Mouse (Mus musculus): ENCODE results near the gene Plxnc1.

Plxnc1 gene

GRCm38 (mm10) chr10:94866995-94867856, 77.4 kb downstream of the Plxnc1 start:
- DNase-seq (ENCODE audit: low spot score in 2 of 2) = no peak

GRCm38 (mm10) chr10:94865206-94865605, 79.4 kb downstream of the Plxnc1 start:
- no peak for DNase-seq (ENCODE audit: low spot score in 2 of 2)

DNA sequence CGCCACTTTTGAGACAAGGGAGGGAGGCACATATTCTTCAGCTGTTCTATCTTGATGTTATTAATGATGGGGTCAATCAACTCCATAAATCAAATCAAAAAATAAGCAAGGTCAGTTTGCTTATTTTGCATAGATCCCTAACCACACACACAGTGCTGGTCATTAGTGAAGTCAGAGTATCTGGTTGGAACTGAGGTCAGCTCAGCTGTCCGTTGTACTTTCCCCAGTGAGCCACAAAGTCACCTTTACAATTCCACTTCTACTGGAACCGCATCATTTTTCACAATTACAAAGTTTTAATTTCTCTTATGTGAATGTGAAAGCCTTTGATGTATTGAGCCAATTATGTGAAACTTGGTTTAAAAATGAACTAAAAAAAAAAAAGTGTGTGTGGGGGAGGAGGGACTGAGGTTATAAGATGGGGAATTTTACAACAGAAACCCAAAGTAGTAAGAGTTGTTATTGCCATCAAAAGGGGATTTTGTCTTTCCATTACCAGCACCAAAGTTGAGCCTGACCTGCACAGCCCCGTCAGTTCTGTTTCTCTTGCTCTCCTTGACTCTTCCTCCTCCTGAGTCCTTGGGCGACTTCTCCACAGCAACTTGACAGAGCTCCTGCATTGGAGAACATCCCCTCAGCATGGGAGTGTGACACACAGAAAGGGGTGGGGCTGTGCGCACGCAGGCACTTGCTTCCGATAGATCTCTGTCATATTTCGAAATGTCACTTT, 80.3 kb downstream of the Plxnc1 start:
- no peak for DNase-seq (ENCODE audit: low spot score in 2 of 2)

DNA sequence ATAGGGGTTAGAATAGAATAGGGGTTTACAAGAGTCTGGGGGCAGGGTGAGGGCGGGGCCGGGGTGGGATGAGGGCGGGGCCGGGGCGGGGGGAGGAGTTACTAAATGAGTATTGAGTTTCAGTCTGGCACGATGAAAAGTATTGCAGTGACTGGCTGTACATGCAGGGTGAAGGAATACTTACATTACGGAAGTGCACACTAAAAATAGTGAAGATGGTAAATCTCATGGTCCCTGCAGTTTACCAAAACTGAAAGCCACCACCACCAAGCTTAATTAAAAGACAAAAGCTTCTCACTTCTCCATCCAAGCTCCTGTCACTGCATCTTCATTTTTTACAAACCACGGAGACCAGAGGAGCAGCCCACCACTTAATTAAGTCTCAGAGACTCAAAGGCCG, 81.4 kb downstream of the Plxnc1 start:
- no peak for DNase-seq (ENCODE audit: low spot score in 2 of 2)

DNA sequence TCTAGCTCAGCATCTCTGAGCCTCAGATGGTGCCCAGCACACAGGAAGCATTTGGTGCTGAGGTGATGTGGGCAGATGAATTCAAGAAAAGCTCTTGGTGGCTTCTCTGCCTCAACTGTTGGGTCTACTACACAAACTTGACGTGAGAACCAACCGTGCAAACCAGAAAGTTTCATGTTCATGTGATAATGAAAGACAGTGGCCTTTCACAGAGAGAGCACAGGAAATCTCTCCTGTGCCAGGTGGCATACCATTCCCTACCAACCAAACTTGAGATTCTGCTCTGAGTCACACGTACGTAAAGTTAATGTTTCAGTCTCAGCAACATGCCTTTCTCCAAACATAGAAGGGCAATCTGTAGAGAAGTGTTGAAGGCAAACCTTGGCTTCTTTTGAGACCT, 83.8 kb downstream of the Plxnc1 start:
- DNase-seq (ENCODE audit: low spot score in 2 of 2) = no peak

DNA sequence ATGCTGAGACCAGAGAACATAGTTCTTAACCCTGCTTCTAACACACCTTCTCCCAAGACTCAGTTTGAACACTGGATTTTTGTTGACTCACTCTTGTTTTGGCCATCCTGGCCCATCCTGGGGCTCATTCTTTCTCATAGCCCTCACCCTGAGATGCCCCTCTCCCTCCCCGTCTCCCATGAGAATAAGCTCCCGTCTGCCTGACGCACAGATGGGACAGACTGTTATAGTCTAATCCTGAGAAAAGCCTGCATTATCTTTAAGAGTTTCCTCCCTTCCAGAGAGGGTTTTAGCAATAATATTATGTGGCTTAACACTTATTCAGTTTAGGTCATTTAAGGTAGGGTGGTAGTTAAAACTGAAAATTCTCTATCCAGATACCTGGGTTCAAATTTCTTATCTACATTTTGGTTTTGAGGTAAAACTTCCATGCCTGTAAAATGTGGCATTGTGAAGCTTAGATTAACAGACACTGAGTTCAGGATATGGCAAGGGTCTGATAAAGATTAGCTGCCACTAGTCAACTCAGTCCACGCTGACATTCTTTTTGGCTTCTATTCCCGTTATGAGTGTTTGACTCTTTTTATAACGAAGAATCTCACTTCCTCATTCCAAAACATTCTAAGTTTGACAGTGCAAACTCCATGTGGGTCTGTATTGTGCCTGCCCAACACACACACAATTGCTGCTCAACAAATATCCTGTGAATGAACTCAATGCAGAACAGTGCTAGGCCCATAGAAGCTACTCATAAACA, 86.2 kb downstream of the Plxnc1 start:
- no peak for DNase-seq (ENCODE audit: low spot score in 2 of 2)

GRCm38 (mm10) chr10:94850565-94850964, 94.1 kb downstream of the Plxnc1 start:
- DNase-seq (ENCODE audit: low spot score in 2 of 2) = no peak

- no peak for DNase-seq (ENCODE audit: low spot score in 2 of 2)
Observed at GRCm38 (mm10) chr10:94849930-94850329, 94.7 kb downstream of the Plxnc1 start.

GRCm38 (mm10) chr10:94849360-94849759, 95.3 kb downstream of the Plxnc1 start:
- DNase-seq (ENCODE audit: low spot score in 2 of 2) = no peak

DNA sequence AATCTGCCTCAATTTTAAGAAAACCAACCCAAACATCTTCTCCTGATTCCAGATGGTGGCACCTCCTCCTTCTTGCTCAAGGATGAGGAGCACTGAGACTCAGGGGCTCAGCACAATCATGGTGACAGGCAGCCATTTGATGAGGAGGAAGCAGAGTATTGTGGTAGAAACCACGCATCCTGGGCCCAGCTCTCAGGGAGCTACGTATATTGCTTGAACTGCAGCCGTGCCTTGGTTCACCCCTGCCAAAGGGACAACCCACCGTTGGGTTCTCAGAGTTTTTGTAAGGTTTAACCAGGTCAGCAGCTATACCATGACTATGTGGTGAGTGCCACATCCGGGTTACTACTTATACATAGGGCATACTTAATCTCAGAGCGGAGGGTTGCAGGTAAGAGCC, 96.3 kb downstream of the Plxnc1 start:
- DNase-seq (ENCODE audit: low spot score in 2 of 2) = no peak

DNA sequence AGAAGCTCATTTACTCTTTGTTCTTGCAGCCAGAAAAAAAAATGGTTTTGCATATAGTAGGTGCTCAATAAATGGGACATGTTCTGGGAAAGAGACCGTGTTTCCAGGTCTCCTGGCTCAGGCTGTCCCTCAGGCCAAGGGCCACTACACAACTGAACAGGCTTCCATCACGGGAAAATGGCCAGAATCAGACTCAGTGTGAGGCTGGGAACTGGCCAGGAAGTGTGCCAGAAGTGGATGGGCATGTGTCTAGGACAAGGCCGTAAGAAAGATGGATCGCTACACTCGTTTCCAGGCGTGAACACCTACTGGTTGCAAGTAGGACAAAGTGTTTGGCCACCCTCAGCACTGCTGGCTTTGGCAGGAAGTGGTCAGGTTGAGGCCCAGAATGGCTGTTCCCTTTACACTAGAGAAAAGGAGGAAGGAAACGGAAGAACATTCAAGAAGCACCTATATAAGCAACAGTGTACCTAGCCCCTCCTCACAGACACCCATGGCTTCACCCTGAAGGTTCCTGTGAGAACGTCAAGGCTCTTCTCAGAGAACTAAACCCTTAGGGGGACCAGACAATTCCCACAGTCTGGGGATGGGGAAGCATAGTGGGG, 98.0 kb downstream of the Plxnc1 start:
- DNase-seq (ENCODE audit: low spot score in 2 of 2) = peak; percentile 71 to 72

DNA sequence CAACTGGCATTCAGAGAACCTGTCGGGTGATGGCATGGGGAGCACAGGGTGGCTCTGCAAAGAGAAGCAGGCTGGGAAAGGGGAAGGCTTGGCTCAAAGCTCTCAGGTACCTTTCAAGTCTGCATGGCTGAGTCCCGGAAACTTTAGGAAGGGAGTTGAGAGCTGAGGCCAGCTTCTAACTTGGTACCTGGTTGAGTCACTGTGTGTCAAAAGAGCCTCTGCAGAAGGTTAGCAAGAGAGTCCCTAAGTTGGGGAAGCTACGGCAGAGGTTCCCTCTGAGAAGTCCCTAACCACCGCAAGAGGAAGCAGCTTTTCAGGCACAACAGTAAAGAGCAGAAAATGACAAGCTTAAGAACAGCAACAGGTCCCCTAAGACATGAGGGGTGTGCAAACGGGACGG, 99.9 kb downstream of the Plxnc1 start:
- peak; percentile 69 to 70 for DNase-seq (ENCODE audit: low spot score in 2 of 2)

DNA sequence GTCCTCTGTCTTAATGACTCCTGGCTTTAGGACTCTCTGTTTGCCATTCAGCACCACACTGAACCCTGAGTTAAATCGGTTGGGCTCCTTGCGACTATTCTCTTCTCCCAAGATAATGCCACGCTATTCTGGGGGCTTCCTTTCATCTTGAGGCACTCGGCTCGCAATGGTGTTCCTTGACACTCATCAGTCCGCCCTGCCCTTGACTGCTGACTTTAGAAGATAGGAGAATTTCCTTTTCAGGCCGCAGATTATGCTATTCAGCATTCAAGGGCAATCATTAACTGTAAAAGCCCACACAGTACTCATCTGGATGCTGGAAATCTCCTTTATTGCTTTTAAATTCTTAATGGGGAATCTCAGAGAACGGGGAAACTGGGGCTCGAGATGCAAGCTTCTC, 108.8 kb downstream of the Plxnc1 start:
- no peak for DNase-seq (ENCODE audit: low spot score in 2 of 2)

- DNase-seq (ENCODE audit: low spot score in 2 of 2) = peak; percentile 92 to 94
Observed at GRCm38 (mm10) chr10:94829407-94829806, 115.2 kb downstream of the Plxnc1 start.

DNA sequence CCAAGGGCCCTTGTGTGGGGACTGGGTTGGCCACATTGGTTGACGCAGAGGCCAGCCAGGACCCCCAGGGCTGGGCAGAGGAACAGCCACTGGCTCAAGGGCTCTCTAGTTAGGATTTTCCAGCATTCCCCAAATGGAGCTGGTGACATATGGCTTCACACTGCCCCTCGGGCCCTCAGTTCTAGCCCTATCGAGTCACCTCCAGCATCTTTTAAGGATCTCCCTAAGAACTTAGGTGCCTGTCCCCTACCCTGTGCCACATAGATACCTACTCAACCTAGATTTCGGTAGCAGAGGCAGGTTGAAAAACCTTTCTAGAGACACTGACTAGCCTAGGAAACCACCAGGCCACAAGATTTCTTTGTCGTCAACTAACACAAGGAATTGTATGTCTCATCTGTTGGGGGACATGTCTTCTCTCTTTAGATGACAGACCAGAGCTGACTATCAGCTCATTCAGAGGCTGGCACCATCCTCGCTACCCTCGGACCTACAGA, 115.9 kb downstream of the Plxnc1 start:
- no peak for DNase-seq (ENCODE audit: low spot score in 2 of 2)

DNA sequence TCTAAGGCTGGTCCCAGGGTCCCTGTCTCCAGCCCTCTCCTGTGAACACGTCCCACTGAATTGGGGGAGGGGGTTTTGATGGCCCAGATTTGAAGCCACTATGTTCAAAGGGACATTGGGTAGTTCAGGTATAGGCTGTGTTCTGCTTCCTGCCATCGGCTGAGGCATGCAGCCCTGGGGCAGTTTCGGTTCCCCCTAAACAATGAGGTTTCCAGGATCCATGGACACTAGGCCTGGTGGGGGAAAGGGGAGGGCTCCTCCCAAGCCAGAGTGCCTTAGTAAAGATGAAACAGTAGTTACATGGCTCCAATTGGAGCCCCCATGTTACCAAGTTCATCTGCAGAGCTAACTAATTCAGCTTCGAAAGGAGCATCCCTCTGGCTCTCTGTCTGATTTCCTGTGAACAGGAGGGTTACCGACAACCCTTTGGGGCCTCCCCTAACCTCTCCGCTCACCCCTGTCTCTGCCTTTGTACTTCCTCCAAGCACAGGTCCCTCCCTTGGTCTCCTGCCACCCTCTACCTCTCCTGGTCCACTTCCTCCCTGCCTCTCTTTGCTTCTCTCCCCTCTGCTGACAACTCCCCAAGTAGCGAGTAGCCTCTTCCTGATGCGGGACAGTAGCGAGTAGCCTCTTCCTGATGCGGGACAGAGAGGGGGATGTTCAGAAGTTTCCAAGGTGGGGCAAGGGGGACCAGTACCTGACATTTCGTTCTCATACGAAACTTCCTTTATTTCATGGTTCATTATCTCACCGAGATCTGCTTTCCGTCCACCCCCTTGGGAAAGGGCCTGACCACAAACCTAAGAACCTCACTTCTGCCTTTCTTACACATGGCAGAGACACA, 116.5 kb downstream of the Plxnc1 start:
- DNase-seq (ENCODE audit: low spot score in 2 of 2) = peak; percentile 88 to 91

GRCm38 (mm10) chr10:94827325-94827724, 117.3 kb downstream of the Plxnc1 start:
- peak; percentile 59 to 60 for DNase-seq (ENCODE audit: low spot score in 2 of 2)

DNA sequence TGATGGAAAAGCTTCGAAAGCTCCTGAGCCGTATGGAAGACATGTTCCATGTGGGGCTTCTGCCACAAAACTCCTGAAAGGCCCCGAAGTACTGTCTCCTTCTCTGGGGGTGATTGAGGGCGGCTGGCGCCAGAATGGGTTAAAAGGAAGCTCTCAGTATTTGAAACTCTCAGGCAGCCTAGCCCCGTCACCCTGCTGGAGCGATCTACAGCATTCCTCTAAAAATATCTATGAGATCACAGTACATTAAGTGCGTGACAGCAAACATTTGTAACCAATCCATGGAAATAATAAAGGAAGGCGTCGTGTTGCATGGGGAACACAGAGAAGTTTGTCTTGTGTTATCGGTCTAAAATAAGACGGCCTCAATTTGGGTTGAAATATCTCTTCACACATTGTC, 118.2 kb downstream of the Plxnc1 start:
- DNase-seq (ENCODE audit: low spot score in 2 of 2) = no peak

- peak; percentile 51 to 54 for DNase-seq (ENCODE audit: low spot score in 2 of 2)
Observed at GRCm38 (mm10) chr10:94825951-94826350, 118.7 kb downstream of the Plxnc1 start.

DNA sequence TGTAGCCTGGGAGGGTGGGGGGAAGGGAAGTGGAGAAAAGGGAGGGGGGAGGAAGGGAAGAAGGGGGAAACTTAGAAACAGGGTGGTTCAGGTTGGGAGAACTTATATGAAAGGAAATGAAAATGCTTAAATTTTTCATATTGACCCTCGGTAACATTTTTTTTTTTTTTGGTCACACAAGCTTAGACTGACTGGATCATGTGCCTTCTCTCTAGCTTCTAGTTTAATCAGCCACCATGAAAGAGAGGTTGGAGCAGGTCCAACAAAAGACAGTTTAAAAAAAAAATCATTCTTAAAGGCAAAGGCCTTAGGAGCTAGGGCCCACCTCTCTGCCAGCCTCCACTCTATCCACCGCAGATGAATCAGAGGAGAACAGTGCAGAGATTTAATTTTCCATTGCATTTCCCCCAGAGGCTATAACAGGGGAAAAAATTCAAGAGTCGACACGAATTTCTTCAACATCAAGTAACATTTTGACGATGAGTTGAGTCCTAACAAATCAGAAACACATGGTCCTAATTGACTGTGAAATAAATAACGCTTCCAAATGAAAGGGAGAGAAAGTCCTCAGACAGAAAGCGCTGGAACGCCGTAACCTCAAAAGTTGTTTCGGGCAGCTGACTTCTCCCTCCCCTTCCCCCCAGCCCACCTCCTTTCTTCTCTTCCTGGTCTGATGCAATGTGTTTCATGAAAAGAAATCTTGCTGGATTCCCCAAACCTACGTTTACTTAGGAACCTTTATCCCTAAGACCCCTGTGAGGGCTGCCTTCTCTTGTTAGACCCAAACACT, 120.5 kb downstream of the Plxnc1 start:
- DNase-seq (ENCODE audit: low spot score in 2 of 2) = no peak

All from spleen, postnatal 36 days (tissue).